Comparison of ENCODE assay signal across 9 mouse cellular contexts in genomic region chr12:25109971-25110681, GRCm38 (mm10). TPM values are rescaled to one million over a fixed set of nuclear protein-coding genes. Genes with fewer than 3 reads are reported as not detected.
A peak's percentile ranks its signal among the peaks of the same experiment; 100 is the strongest.
DNase-seq lines count a peak whose midpoint lies in the region; ATAC-seq and TF ChIP-seq lines count a peak whose summit lies in the region.
"Had no signal": no experiment of that assay in that cellular context is flagged by ENCODE, and none has a peak within 500 bp of the region (broad histone marks: within the 10 kb centered on the region; RNA-seq: fewer than 3 reads in every experiment).

No protein-coding gene starts in this region.

- 0 out of 2 replicates have a peak, but pooled peaks cover 3% of the 10 kb centered on the region for H3K9me3 ChIP-seq in heart, embryonic 16.5 days (replicated peaks; ENCODE audit: control insufficient read depth, low read length)
- H3K9me3 ChIP-seq in intestine, postnatal 0 days (ENCODE audit: control insufficient read depth) = no peaks in the 10 kb centered on the region
- H3K9me3 ChIP-seq: liver, embryonic 13.5 days had no signal

- H3K4me3 ChIP-seq in heart, embryonic 16.5 days (ENCODE audit: low read length) = no peak overlapping the region
- no peak overlapping the region for H3K4me3 ChIP-seq in intestine, postnatal 0 days (ENCODE audit: low read depth, low read length)
- H3K4me3 ChIP-seq: liver, embryonic 13.5 days had no signal

- no peak overlapping the region for H3K4me2 ChIP-seq in heart, embryonic 16.5 days (ENCODE audit: low read depth, low read length)
- H3K4me2 ChIP-seq in intestine, postnatal 0 days (replicated peaks; ENCODE audit: low read depth) = no peak overlapping the region
- H3K4me2 ChIP-seq: liver, embryonic 13.5 days had no signal

- DNase-seq in adrenal gland, adult (ENCODE audit: inconsistent age in 2 of 2, low spot score in 1 of 2) = peak; percentile 90 to 94
- no peak for DNase-seq in adrenal gland, postnatal 4 days (ENCODE audit: low spot score in 2 of 2)
- peak; percentile 66 for DNase-seq in ovary, adult 18-20 months (ENCODE audit: low spot score)
- no peak for DNase-seq in ovary, postnatal 14 days (ENCODE audit: low spot score)
- no peak for DNase-seq in right cerebral cortex, postnatal 4 days
- DNase-seq: liver, embryonic 13.5 days had no signal

- H3K9ac ChIP-seq in heart, embryonic 16.5 days (ENCODE audit: low read length) = no peak overlapping the region
- no peak overlapping the region for H3K9ac ChIP-seq in intestine, postnatal 0 days (ENCODE audit: low read depth, low read length)
- H3K9ac ChIP-seq: liver, embryonic 13.5 days had no signal

- peaks cover 5% of the 10 kb centered on the region; the same call in 1 of the 2 replicates for H3K4me1 ChIP-seq in heart, embryonic 16.5 days (ENCODE audit: control insufficient read depth, insufficient read depth, low read length)
- H3K4me1 ChIP-seq in intestine, postnatal 0 days (replicated peaks; ENCODE audit: control insufficient read depth, insufficient read depth, low read length) = no peaks in the 10 kb centered on the region

- TF ChIP-seq CTCF in intestine, postnatal 0 days (IDR thresholded peaks at IDR 0.05; ENCODE audit: low read depth) = no peak

- 70% methylated on average over 7 of the region's 7 CpGs for whole genome bisulfite sequencing in heart, embryonic 16.5 days
- WGBS in intestine, postnatal 0 days = 77% methylated on average over 7 of the region's 7 CpGs

- H3K36me3 ChIP-seq in heart, embryonic 16.5 days (ENCODE audit: control insufficient read depth, insufficient read depth) = no peaks in the 10 kb centered on the region
- H3K36me3 ChIP-seq in intestine, postnatal 0 days (ENCODE audit: control insufficient read depth, insufficient read depth) = no peaks in the 10 kb centered on the region
- H3K36me3 ChIP-seq: liver, embryonic 13.5 days had no signal

- ATAC-seq in heart, embryonic 16.5 days (replicated peaks; ENCODE audit: extremely low read depth, insufficient read depth, low FRiP score) = peak; percentile 38; the same call in 1 of the 2 replicates
- ATAC-seq in activated CD4-positive, CD25-positive, alpha-beta regulatory T cell, adult 4 months = no peak
- ATAC-seq in intestine, postnatal 0 days = no peak

- H3K27me3 ChIP-seq in heart, embryonic 16.5 days (ENCODE audit: control insufficient read depth, insufficient read depth, low read length) = no peaks in the 10 kb centered on the region
- H3K27me3 ChIP-seq in intestine, postnatal 0 days (replicated peaks; ENCODE audit: control insufficient read depth, insufficient read depth, low read length) = no peaks in the 10 kb centered on the region
- H3K27me3 ChIP-seq: liver, embryonic 13.5 days had no signal

- H3K27ac ChIP-seq in heart, embryonic 16.5 days (ENCODE audit: low read length) = 0 out of 2 replicates have a peak overlapping the region, but pooled peaks have one; percentile 24
- H3K27ac ChIP-seq in intestine, postnatal 0 days (ENCODE audit: low read depth, low read length) = no peak overlapping the region
- H3K27ac ChIP-seq: liver, embryonic 13.5 days had no signal

RNA-seq across cellular contexts. Expression of gene Id2, which starts 13.2 kb away (rescaled TPM):
- total RNA-seq in adrenal gland, postnatal 4 days (2021) = 100 to 1,000 TPM; 463 to 511 TPM
- 157 TPM in 2 replicates for polyA plus RNA-seq in heart, embryonic 16.5 days (2015; fragmentation: Nextera tagmentation; extraction: Ambion mirVana)
- 100 to 1,000 TPM; 302 to 334 TPM for polyA plus RNA-seq in activated CD4-positive, CD25-positive, alpha-beta regulatory T cell, adult 4 months (2017; shearing (Covaris generic))
- polyA plus RNA-seq in intestine, postnatal 0 days (2015; fragmentation: Nextera tagmentation; extraction: Ambion mirVana) = 313 and 344 TPM in 2 replicates

Comparison
In these comparisons a context has a peak if more than half of its experiments do, and no peak if none do; other contexts are left out.
1. DNase-seq: peak in adrenal gland, adult (2 of 2) and ovary, adult 18-20 months (single experiment); none in adrenal gland, postnatal 4 days (0 of 2), ovary, postnatal 14 days (single experiment) and right cerebral cortex, postnatal 4 days (single experiment).